Mouse (Mus musculus) testis, adult 2 months (tissue): ENCODE results near the gene Ctdsp2. TPM values are rescaled to one million over a fixed set of nuclear protein-coding genes. Genes with fewer than 3 reads are reported as not detected.
A peak's percentile ranks its signal among the peaks of the same experiment; 100 is the strongest.

Source experiments
- H3K27ac ChIP-seq: fragments of 200-500 bp; 2 replicates; pipeline ENCODE4 v1.5.1; 2012; ENCODE audit warnings: low read depth, low read length; ENCODE audit not compliant: control insufficient read depth, insufficient read depth
- H3K27me3 ChIP-seq: fragments of 200-500 bp; 2 replicates; pipeline ENCODE4 v1.6.1; 2012; ENCODE audit warnings: mild to moderate bottlenecking, low read length, moderate library complexity; ENCODE audit not compliant: control insufficient read depth, insufficient read depth
- H3K36me3 ChIP-seq: fragments of 200-500 bp; 2 replicates; pipeline ENCODE4 v1.6.1; 2012; ENCODE audit warnings: mild to moderate bottlenecking, low read length; ENCODE audit not compliant: control insufficient read depth, insufficient read depth
- H3K4me1 ChIP-seq: fragments of 200-500 bp; 2 replicates; pipeline ENCODE4 v1.6.1; 2012; ENCODE audit warnings: low read length; ENCODE audit not compliant: control insufficient read depth, insufficient read depth
- H3K4me3 ChIP-seq: fragments of 200-500 bp; 2 replicates; pipeline ENCODE4 v1.5.1; 2012; ENCODE audit warnings: low read depth, mild to moderate bottlenecking, low read length, moderate library complexity, mixed read lengths; ENCODE audit not compliant: control insufficient read depth
- CTCF ChIP-seq: fragments of 200-500 bp; IDR thresholded peaks from 2 replicates; pipeline ENCODE4 v1.5.1; 2012; ENCODE audit warnings: low read depth, mild to moderate bottlenecking, inconsistent platforms, low read length, moderate library complexity; ENCODE audit not compliant: control insufficient read depth, insufficient read depth, insufficient replicate concordance
- POLR2A ChIP-seq: fragments of 200-500 bp; IDR thresholded peaks from 2 replicates; pipeline ENCODE4 v1.6.1; 2012; ENCODE audit warnings: low read depth, mild to moderate bottlenecking, inconsistent platforms, low read length, moderate library complexity; ENCODE audit not compliant: control insufficient read depth
- polyA plus RNA-seq: library from polyadenylated mRNA; depleted of rRNA; stranded (reverse); fragments of >200 nt; gene quantifications from 2 replicates; pipeline ENCODE4 v1.2.3, GENCODE M21; 2012

Ctdsp2 gene
- polyA plus RNA-seq, 1 experiment, result 39.4 TPM

DNA sequence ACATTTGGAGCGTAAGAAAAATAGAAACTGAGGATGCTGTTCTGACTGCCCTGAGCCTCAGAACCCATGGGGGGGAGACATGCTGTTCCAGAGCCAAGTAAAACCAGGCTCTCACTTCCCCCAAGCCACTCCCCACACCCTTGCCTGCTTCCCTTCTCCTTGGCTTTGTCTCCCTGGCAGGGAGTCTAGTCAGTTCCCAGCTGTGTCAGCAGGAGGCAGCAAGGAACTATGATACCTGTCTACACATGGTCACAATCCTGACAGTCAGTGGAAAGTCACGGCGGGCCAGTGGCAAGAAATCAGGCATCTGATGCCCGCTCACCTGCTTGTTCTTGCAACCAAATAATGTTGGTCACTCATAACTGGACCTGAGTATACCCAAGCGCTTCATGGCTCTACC is 38.0 kb downstream of the Ctdsp2 start:
- H3K27me3 ChIP-seq, result no peaks in the 10 kb centered on the region
- TF ChIP-seq POLR2A (no peak), CTCF (peak; percentile 9; the same call in 1 of the 2 replicates)
- no peak overlapping the region for H3K4me3 ChIP-seq
- H3K27ac ChIP-seq, result no peak overlapping the region
- H3K4me1 ChIP-seq, result no peaks in the 10 kb centered on the region
- no peaks in the 10 kb centered on the region for H3K36me3 ChIP-seq

DNA sequence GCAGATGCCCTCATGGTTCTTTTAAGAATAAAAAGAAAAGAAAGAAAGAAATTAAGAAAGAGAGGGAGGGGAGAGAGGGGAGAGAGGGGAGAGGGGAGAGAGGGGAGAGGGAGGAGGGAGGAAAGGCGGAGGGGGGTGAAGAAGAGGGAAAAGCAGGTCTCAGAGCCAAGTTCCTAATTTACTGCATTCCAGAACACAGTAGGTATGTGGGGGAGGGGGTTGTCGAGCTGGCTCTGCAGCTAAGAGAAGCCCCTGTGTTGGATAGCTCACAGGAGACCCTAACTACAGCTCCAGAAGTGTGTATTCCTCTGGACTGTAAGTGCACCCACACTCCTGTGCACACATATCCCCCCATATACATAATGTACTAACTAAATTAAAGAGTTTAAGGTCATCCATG is 38.6 kb downstream of the Ctdsp2 start:
- Histone ChIP-seq H3K27me3 (no peaks in the 10 kb centered on the region), H3K36me3 (no peaks in the 10 kb centered on the region), H3K27ac (no peak overlapping the region), H3K4me1 (no peaks in the 10 kb centered on the region), H3K4me3 (no peak overlapping the region)
- TF ChIP-seq POLR2A (no peak), CTCF (no peak)

DNA sequence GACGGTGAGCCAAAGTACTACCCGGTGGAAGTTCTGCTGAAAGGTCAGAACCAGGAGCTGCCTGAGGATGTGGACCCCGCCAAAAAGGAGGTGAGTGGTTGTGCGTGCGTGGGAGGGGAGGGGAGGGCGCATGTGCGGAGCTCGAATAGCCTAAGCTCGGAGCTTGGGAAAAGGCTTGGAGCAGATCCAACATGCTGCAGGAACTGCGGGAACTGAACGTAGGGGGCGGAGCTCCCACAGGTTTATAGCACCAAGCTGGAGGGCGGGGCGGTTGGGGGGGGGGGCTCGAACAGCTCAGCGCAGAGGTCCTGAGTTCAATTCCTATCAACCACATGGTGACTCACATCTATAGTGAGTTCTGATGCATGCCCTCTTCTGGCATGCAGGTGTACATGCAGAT is 39.9 kb downstream of the Ctdsp2 start:
- Histone ChIP-seq H3K4me1 (no peaks in the 10 kb centered on the region), H3K27ac (no peak overlapping the region), H3K36me3 (no peaks in the 10 kb centered on the region), H3K4me3 (no peak overlapping the region), H3K27me3 (no peaks in the 10 kb centered on the region)
- no peak for TF ChIP-seq POLR2A
- no peak for TF ChIP-seq CTCF

DNA sequence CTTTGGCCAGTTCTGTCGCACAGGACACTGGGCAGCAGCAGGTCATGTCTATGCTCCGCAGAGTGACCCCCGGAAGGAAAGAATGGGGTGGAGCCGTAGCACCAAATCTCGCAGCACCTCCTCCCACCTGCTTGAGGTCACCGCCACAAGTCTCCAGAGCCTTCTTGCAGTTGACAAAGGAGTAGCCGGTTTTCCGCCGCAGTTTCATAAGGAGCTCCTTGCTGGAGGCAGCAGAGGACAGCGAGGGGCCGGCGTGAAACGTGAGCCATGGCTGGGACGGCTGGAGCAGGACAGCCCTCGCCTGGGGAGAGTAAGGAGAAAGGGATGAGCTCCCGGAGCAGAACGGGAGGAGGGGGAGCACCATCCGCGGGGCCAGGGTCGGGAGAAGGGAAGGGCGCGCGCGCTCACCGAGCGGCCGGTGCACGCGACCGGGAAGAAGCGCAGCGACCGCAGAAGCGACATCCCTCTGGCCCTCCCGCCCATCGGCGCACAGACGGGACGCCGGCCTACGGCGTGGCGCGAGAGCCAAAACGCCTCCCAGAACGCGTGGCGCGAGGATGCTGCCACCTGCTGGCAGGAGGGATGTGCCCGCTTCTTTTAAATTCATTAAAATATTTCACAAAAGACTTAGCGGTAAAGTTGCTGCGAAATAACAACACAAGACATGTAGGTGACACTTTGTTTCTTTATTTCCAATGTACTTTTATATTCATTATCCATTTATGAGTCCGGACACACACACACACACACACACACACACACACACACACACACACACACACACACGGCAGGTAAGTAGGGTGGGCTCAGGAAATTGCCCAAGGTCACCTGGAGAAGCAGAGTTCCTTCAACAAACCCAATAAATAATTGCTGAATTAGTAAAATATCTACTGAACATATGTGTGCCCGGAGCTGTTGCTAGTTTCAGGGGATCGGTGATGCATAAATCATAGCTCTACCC is 52.1 kb downstream of the Ctdsp2 start, which contains the start of gene Tsfm:
Gene Tsfm, minus strand, starts transcription at position 505 of the 961 bp plus-strand sequence.
- TF ChIP-seq POLR2A, result peak; percentile 66
- TF ChIP-seq CTCF, result peak; percentile 93
- Histone ChIP-seq H3K36me3 (no peaks in the 10 kb centered on the region), H3K27ac (peak within 1 kb of the TSS; percentile 63)

DNA sequence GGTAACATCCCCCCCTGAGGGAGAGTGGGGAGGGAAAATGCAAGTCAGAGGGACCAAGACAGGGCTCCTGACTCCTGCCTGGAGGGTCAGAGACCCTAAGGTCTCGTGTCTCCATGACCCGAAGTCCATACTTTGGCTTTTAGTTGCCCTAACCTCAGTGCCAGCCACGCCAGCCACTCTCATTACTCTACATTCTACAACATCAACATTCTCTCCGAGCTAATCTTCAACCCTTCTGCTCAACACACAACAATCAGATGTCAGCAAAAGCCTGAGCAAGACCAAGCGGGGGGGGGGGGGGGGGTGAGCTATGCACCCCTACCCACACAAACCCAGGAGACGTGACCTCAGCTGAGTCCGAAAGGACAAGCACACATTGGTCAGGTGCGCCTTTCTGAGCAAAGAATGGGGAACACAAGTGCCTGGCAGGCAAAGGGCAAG is 54.8 kb downstream of the Ctdsp2 start:
- Histone ChIP-seq H3K27ac (no peak overlapping the region), H3K36me3 (no peaks in the 10 kb centered on the region), H3K27me3 (no peaks in the 10 kb centered on the region), H3K4me1 (peaks cover 14% of the 10 kb centered on the region), H3K4me3 (no peak overlapping the region)
- TF ChIP-seq CTCF, result no peak
- no peak for TF ChIP-seq POLR2A

More for the DNA sequence above, 52.1 kb downstream of the Ctdsp2 start, which contains the start of gene Tsfm:
- H3K4me1 ChIP-seq, result peaks cover 14% of the 10 kb centered on the region
- peak within 1 kb of the TSS; percentile 90 for H3K4me3 ChIP-seq
- H3K27me3 ChIP-seq, result no peaks in the 10 kb centered on the region

DNA sequence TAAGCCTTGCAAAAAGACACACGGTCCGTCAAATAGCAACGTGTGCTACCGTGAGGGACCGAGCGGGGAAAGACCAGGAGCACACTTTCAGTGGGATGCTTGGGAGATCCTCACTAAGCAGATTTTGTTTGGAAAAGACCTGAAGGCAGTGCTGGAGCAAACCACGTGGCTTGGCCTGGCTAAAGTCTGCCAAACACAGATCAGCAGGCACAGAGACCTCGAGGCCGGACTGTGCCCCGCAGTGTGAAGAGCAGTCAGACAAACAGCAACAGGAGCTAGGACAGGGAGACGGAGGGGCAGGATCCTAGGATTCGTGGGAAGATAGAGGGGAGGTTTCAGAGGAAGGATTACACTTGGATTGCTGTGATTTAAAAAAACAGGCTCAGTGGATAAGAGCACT is 57.8 kb downstream of the Ctdsp2 start:
- Histone ChIP-seq H3K27ac (no peak overlapping the region), H3K4me3 (no peak overlapping the region), H3K4me1 (peaks cover 14% of the 10 kb centered on the region), H3K27me3 (no peaks in the 10 kb centered on the region), H3K36me3 (no peaks in the 10 kb centered on the region)
- no peak for TF ChIP-seq CTCF
- TF ChIP-seq POLR2A, result no peak

DNA sequence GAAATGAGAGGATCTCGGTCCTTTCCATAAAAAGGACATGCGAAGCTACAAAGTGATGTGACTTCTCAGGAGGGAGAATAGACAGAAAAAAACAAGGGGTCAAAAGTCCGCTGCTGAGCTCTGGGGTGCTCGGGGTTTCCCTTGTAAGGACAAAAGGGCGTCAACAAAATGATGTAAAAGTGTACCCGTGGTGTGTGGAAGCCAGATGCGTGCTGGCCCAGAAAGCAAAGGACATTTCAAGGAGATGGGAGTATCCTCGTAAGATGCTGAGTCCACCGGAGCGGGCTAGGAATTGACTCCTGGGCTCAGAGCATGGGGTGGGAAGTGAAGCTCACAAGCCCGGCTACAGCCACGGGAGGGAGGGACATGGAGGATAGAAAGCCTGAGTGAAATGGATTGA is 59.1 kb downstream of the Ctdsp2 start:
- TF ChIP-seq CTCF (no peak), POLR2A (no peak)
- no peaks in the 10 kb centered on the region for H3K36me3 ChIP-seq
- H3K27me3 ChIP-seq, result no peaks in the 10 kb centered on the region
- no peak overlapping the region for H3K4me3 ChIP-seq
- peaks cover 16% of the 10 kb centered on the region for H3K4me1 ChIP-seq
- no peak overlapping the region for H3K27ac ChIP-seq
